Mouse (Mus musculus): ENCODE data around the gene Mttp. TPM values are rescaled to one million over a fixed set of nuclear protein-coding genes. Genes with fewer than 3 reads are reported as not detected.

Gene Mttp
- total RNA-seq (2015; ENCODE audit: low replicate concordance) (0.72 TPM in 1 of 2 replicates, not detected in the other), total RNA-seq (2017; ENCODE audit: low replicate concordance) (0.26 and 0.91 TPM in 2 replicates)

DNA sequence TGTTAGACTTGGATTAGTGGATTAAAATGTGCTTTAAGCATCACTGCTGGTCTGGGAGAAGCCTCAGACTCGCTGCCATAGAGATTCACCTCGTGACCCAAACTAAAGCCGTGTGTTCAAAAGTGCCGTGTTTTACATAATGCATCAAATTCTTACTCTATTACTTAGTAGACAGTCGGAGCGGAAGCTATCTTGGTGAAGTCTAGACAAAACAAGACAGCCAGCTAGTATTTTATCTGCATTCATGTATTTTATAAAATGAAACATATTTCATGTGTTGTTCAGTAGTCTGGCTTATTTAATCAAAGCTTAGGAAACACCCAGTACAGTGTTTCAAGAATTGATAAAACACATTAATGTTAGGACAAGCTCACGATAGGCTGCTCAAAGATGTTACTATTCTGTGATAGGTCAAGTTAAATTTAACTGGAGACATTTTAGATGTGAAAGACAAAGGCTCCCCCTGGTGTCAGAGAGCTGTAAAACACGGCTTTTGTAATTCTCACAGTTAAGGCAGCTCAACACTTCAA lies at the start of gene Mttp:
Mttp (minus strand) TSS at position 327 of the 530 bp plus-strand sequence.
- ATAC-seq (replicated peaks; ENCODE audit: low FRiP score, poor library complexity, severe bottlenecking), result peak; percentile 64

- no peak for ATAC-seq (replicated peaks; ENCODE audit: low FRiP score, poor library complexity, severe bottlenecking)
Measured at GRCm38 (mm10) chr3:138193683-138194302, 49.0 kb upstream of the Mttp start, which contains the start of gene 4930579F01Rik. Gene 4930579F01Rik (minus strand): TSS chr3:138193825.

DNA sequence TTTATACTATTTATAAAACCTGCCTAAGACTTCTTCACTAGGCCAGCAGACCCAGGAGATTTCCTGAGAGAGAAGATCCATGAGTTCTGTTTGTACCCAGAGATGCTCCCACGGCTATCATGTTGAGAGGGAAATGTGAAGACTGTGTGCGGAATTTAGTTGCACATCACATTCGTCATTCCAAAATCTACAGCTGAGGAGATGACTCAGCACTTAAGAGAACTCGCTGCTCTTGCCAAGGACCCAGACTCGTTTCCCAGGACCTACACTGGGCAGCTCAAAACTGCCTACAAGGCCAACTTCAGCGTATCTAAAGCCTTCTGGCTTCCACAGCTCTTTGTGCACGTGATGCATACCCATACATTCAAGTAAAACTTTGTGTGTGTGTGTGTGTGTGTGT lies 47.5 kb upstream of the Mttp start:
- ATAC-seq (replicated peaks; ENCODE audit: low FRiP score, poor library complexity, severe bottlenecking), result no peak

- no peak for ATAC-seq (replicated peaks; ENCODE audit: low FRiP score, poor library complexity, severe bottlenecking)
Measured at GRCm38 (mm10) chr3:138185995-138186930, 41.5 kb upstream of the Mttp start.

DNA sequence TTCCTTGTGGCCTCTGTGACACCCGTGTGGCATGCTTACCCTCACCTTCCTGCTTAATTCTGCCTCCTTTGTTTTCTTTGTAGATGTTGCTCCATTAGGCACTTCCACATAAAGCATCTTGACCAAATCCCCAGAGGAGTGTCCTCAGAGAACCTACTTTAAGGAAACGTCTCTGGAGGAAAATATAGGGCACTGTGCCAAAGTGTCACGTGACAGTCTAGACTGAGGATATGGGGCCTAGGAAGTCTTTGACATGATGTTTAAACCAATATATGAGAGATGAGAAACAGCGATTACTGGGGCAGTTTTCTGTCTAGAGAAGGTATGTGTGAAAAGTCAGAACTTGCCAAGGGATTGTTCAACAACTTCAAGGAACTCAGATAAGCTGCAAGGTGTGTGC lies 40.5 kb upstream of the Mttp start:
- no peak for ATAC-seq (replicated peaks; ENCODE audit: low FRiP score, poor library complexity, severe bottlenecking)

DNA sequence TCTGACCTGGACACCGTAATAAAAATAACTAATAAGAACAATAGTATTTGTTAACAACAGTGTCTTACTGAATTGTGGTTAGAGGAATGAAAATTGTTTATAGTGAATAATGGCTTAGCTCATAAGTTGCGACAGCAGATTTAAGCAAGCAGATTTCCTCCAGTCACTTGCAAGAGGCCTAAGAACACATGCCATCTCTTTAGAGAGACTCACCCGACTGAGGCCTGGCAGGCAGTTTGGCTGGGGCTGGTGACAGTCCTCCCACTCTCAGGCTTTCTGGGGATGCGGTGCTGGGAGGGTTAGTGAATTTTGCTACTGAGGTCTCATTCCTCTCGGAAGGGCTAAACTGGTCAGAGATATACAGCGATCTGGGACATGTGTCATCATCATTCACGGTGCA lies 38.6 kb upstream of the Mttp start:
- ATAC-seq (replicated peaks; ENCODE audit: low FRiP score, poor library complexity, severe bottlenecking), result no peak

GRCm38 (mm10) chr3:138182019-138182418 lies 37.3 kb upstream of the Mttp start:
- no peak for ATAC-seq (replicated peaks; ENCODE audit: low FRiP score, poor library complexity, severe bottlenecking)

- ATAC-seq (replicated peaks; ENCODE audit: low FRiP score, poor library complexity, severe bottlenecking), result no peak
Measured at GRCm38 (mm10) chr3:138175551-138175950, 30.8 kb upstream of the Mttp start.

DNA sequence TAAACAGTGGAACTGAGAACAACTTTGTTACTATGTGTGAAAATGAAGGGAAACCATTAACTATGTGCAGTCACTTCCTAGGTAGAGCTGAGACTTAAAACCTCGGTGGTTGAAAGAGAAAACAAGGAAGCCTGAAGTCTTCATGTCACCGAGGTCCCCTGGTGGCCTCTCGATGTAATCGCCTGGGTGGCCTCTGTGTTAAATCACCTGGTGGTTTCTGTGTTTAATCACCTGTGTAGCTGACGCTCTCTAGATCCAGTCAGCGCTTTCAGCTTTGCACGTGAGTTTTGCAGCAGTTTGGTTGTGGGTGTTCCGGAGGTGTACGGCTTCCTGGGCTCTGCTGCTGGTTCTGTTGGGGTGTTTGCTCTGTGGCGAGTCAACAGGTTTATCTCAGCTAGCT lies 28.5 kb upstream of the Mttp start:
- ATAC-seq (replicated peaks; ENCODE audit: low FRiP score, poor library complexity, severe bottlenecking), result no peak

DNA sequence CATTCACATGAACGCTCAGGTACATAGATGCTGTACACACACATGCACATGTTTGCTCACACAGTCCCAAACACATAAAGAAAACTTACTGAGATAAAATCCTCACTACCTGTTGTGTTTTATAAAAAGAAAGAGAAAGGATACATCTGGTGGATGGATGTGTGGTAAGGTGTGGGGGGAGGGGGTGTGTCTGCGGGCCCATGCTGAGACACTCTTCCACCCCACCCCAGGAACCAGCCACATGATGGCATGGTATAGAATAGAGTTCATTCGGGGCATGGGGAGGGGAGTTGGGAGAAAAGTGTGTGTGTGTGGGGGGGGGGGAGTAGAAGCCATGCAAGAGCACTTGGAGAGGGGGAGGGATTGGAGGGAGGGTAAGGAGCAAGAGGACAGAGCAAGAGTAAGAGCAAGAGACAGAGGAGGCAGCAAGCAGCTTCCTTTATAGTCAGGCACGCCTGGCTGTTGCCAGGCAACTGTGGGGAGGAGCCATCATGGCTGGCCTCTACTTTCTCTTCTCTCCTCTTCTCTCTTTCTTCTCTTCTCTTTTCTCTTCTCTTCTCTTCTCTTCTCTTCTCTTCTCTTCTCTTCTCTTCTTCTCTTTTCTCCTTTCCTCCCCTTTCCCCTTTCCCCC lies 17.9 kb upstream of the Mttp start:
- no peak for ATAC-seq (replicated peaks; ENCODE audit: low FRiP score, poor library complexity, severe bottlenecking)

- ATAC-seq (replicated peaks; ENCODE audit: low FRiP score, poor library complexity, severe bottlenecking), result no peak
Measured at GRCm38 (mm10) chr3:138161623-138162022, 16.9 kb upstream of the Mttp start.

DNA sequence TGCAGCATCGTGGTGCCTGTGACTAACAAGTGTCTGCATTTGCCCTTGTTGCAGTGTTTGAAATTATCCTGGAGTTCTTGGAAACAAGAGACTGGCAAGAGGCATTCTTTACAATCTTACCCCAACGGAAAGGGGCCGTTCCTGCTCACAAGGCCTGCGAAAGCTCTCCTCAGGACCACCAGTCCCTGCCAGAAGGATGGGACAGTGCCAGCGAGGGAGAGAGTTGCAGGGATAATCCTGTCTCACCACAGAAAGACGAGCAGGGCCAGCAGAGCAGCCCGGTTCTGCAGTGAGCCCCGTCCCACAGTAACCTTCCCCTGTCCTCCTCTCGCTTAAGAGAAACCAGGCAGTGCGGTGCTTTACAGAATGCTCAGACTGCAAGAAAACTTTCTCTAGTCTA lies 11.9 kb upstream of the Mttp start:
- ATAC-seq (replicated peaks; ENCODE audit: low FRiP score, poor library complexity, severe bottlenecking), result no peak

DNA sequence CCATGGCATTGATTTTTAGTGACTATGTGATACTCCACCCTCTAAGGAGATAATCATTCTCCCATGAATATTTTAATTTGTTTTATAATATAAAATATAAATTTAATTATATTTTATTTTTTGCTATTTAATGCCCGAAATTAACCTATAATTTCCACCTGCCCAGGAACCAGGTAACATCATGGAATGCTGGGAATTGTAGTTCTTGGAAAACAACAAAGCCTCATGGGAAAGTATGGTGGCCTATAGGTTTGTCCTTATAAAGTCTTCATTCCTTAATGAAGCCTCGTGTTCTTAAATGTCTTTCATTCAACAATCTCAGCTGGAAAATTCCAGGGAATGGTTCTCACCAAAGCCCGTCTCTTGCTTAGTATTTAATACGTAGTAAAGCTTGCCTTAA lies 10.3 kb upstream of the Mttp start:
- no peak for ATAC-seq (replicated peaks; ENCODE audit: low FRiP score, poor library complexity, severe bottlenecking)

DNA sequence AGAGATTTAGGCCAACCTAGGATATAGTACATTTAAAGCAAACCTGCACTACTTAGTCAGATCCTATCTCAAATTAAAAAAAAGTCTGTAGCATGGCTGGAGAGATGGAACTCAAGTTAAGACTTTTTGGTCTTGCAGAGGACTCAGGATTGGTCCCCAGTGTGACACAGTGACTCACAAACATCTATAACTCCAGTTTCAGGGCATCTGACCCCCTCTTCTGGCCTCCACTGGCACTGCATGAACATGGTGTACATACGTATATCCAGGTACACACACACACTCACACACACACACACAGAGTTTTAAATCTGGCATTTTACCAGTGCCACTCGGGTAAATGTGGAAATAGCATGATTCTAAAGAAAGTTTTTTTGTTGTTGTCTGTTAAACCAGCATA lies 4.0 kb upstream of the Mttp start:
- no peak for ATAC-seq (replicated peaks; ENCODE audit: low FRiP score, poor library complexity, severe bottlenecking)

- no peak for ATAC-seq (replicated peaks; ENCODE audit: low FRiP score, poor library complexity, severe bottlenecking)
Measured at GRCm38 (mm10) chr3:138144060-138144641, 617 bp downstream of the Mttp start.

- peak; percentile 92 for ATAC-seq (replicated peaks; ENCODE audit: low FRiP score, poor library complexity, severe bottlenecking)
Measured at GRCm38 (mm10) chr3:138143315-138144059, 1.3 kb downstream of the Mttp start, which contains the start of gene Trmt10a. Gene Trmt10a (plus strand): TSS chr3:138143448.

- ATAC-seq (replicated peaks; ENCODE audit: low FRiP score, poor library complexity, severe bottlenecking), result no peak
Measured at GRCm38 (mm10) chr3:138142733-138143314, 1.9 kb downstream of the Mttp start.

DNA sequence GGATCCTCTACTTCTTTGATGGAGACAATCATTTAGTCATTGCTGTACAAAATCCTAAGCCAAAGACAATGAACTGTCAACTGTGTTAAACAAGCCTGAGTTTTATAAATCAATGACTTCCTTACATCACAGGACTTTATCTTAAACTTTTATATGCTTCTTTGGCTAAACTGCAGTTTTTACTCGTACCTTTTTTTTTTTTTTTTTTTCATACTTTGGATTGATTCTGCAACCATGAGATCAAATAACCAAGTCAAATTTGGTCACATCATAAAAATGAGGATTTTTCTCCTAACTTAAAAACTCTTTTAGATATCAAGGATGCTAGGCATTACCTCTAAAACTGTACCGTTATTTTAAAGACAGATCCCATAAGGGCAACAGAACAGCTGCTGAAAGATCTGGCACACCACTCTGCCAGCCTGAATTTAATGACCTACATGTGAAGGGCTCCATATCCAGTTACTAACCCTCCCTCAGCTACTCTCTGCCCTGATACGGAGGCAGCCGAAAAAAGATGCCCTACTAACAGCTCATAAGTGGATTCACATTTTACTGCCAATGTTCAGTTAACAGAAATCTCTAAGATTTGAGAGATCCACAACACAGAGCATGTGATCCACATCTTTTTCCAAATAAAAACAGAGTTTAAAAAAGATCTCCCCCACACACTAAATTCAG lies 2.6 kb downstream of the Mttp start:
- no peak for ATAC-seq (replicated peaks; ENCODE audit: low FRiP score, poor library complexity, severe bottlenecking)
